Mouse (Mus musculus) ES-Bruce4 (cell line): ENCODE data around the gene Col12a1.

Experiments
- CTCF ChIP-seq: IDR thresholded peaks from one replicate; pipeline ENCODE4 v1.8.1; 2011; ENCODE audit warnings: low read depth, low read length
- POLR2A ChIP-seq: IDR thresholded peaks from one replicate; pipeline ENCODE4 v1.8.1; 2011; ENCODE audit warnings: low read length; ENCODE audit not compliant: insufficient read depth

DNA sequence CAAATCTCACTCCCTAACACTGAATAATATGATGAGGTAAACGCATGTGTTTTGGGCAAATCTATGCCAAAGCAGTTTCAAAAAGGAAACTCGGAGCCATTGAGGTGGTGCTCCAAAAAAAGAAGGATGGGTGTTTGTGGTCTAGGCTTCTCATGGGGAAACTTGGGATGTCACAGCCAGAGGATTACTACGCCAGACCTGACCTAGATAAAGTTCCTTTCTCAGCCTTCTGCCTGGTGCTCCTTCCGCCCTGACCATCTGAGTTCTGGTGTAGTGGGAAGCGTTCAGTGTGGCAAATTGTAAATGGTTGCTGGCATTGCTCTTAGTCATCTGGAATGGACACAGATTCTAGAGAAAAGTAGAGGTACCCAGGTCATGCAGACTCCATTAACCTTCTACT is 151.8 kb downstream of the Col12a1 start:
- TF ChIP-seq POLR2A (no peak), CTCF (no peak)
